Mouse (Mus musculus): ENCODE results near the gene Mpv17l2.

- TF ChIP-seq POLR2A (IDR thresholded peaks at IDR 0.05; ENCODE audit: insufficient read length, low read depth) (no peak), E2F4 (IDR thresholded peaks at IDR 0.05; ENCODE audit: insufficient read depth) (no peak)
Measured at GRCm38 (mm10) chr8:70765838-70766570, 5.3 kb upstream of the Mpv17l2 start.

All from myocyte (in vitro differentiated cells).